9 mouse cellular contexts compared by ENCODE assay signal in the genomic region with DNA sequence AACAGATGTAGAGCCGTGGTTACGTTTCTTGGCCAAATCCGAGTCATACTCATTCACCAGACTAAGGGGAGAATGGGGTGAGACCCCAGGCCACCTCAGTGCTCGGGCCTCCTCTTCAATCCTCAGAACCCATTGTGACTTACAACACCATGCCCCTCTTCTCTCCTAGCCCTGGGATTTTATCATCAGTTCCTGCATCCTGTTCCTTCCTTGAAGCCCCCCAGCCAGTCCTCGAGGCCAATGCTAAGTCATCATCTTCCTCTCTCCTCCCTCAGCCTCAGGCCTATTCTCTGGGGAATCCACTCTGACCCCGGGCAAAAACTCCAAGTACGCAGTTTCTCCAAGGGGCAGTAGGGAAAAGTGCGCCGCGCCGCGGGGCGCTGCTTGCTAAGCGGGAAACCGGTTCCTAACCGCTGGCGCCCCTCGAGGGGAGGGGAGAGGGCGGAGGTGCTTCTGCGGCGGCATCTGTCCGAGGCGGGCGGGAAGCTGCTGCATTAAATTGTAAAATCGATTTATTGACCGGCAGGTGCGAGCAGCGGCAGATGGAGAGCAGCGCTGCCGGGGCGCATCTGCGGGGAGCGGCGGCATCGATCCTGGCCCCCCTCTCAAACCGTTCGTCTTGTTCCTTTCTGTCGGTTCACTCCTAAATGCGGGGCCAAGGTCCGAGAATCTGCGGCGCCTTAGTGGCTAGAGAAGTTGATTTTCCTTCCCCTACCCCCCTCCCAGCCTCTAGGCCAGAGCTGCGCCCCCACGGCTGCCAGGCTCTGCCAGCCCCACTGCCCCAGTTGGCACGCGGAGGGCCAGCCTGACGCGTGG. TPM values are rescaled to one million over a fixed set of nuclear protein-coding genes. Genes with fewer than 3 reads are reported as not detected.
DNase-seq lines count a peak whose midpoint lies in the region; ATAC-seq and TF ChIP-seq lines count a peak whose summit lies in the region.
"Had no signal": no experiment of that assay in that cellular context is flagged by ENCODE, and none has a peak within 500 bp of the region (broad histone marks: within the 10 kb centered on the region; RNA-seq: fewer than 3 reads in every experiment).

No protein-coding gene starts in this region.

- no peak overlapping the region for H3K27ac ChIP-seq in ES-Bruce4 (ENCODE audit: insufficient read depth, low read length)
- H3K27ac ChIP-seq in heart, embryonic 16.5 days (ENCODE audit: low read length) = 0 out of 2 replicates have a peak overlapping the region, but pooled peaks have one; percentile 15
- no peak overlapping the region for H3K27ac ChIP-seq in liver, embryonic 16.5 days (ENCODE audit: low read length)

- no peak for TF ChIP-seq CTCF in ES-Bruce4 (IDR thresholded peaks at IDR 0.05; ENCODE audit: low read depth, low read length)
- no peak for TF ChIP-seq CTCF in G1E (IDR thresholded peaks at IDR 0.05; ENCODE audit: low read depth, low read length)

- DNase-seq in G1E (ENCODE audit: low spot score) = no peak
- no peak for DNase-seq in gastrocnemius, postnatal 25 days
- no peak for DNase-seq in gastrocnemius, adult 8-10 months (ENCODE audit: low spot score in 2 of 2)

- ATAC-seq in G1E (ENCODE audit: extremely low read depth, insufficient number of reproducible peaks, low FRiP score, poor library complexity, severe bottlenecking) = no peak
- no peak for ATAC-seq in heart, embryonic 16.5 days (replicated peaks; ENCODE audit: extremely low read depth, insufficient read depth, low FRiP score)
- ATAC-seq in liver, embryonic 16.5 days (ENCODE audit: low read depth) = no peak
- ATAC-seq in cerebellum, adult (ENCODE audit: insufficient number of reproducible peaks, low FRiP score, low TSS enrichment) = no peak

- peak overlapping the region; percentile 29; the same call in 1 of the 2 replicates for H3K9ac ChIP-seq in ES-Bruce4 (ENCODE audit: low read depth, poor library complexity, severe bottlenecking)
- peak overlapping the region; percentile 57 for H3K9ac ChIP-seq in heart, embryonic 16.5 days (ENCODE audit: low read length)
- H3K9ac ChIP-seq in liver, embryonic 16.5 days (ENCODE audit: low read depth, low read length) = peak overlapping the region; percentile 42

- peak overlapping the region; percentile 74 for H3K4me2 ChIP-seq in heart, embryonic 16.5 days (ENCODE audit: low read depth, low read length)
- H3K4me2 ChIP-seq in liver, embryonic 16.5 days (ENCODE audit: low read depth, low read length) = peak overlapping the region; percentile 63

- peaks cover 1% of the 10 kb centered on the region for H3K4me1 ChIP-seq in ES-Bruce4 (ENCODE audit: control insufficient read depth, insufficient read depth, low read length)
- peaks cover 77% of the 10 kb centered on the region for H3K4me1 ChIP-seq in G1E (ENCODE audit: insufficient read depth, low read depth, low read length)
- H3K4me1 ChIP-seq in heart, embryonic 16.5 days (ENCODE audit: control insufficient read depth, insufficient read depth, low read length) = peaks cover 34% of the 10 kb centered on the region
- H3K4me1 ChIP-seq in liver, embryonic 16.5 days (ENCODE audit: control insufficient read depth, low read depth, low read length) = peaks cover 52% of the 10 kb centered on the region

- 7% methylated on average over 48 of the region's 48 CpGs for WGBS in heart, embryonic 16.5 days
- WGBS in liver, embryonic 16.5 days (ENCODE audit: insufficient replicate concordance) = 4% methylated on average over 47 of the region's 48 CpGs

- TF ChIP-seq EP300 in ES-Bruce4 (IDR thresholded peaks at IDR 0.05; ENCODE audit: insufficient read depth, low read depth, low read length) = no peak

- no peak for TF ChIP-seq POLR2A in ES-Bruce4 (IDR thresholded peaks at IDR 0.05; ENCODE audit: insufficient read depth, low read length)

- H3K9me3 ChIP-seq in ES-Bruce4 (replicated peaks; ENCODE audit: control insufficient read depth, insufficient read depth, low read length, poor library complexity, severe bottlenecking) (no peaks in the 10 kb centered on the region), G1E (replicated peaks) (peaks cover 3% of the 10 kb centered on the region)
- H3K9me3 ChIP-seq in heart, embryonic 16.5 days (replicated peaks; ENCODE audit: control insufficient read depth, low read length) = no peaks in the 10 kb centered on the region
- no peaks in the 10 kb centered on the region for H3K9me3 ChIP-seq in liver, embryonic 16.5 days (replicated peaks; ENCODE audit: control insufficient read depth, low read length)

- H3K27me3 ChIP-seq in ES-Bruce4 (ENCODE audit: control insufficient read depth, insufficient read depth, low read length, poor library complexity, severe bottlenecking) (peaks cover 14% of the 10 kb centered on the region), G1E (ENCODE audit: insufficient read depth, low read length) (peaks cover 49% of the 10 kb centered on the region)
- H3K27me3 ChIP-seq in heart, embryonic 16.5 days (ENCODE audit: control insufficient read depth, insufficient read depth, low read length) = peaks cover 56% of the 10 kb centered on the region
- peaks cover 65% of the 10 kb centered on the region for H3K27me3 ChIP-seq in liver, embryonic 16.5 days (ENCODE audit: control insufficient read depth, insufficient read depth, low read depth, low read length)

- H3K4me3 ChIP-seq in ES-Bruce4 (ENCODE audit: low read depth, low read length) (peak overlapping the region; percentile 43), G1E (ENCODE audit: low read depth, low read length) (peak overlapping the region; percentile 70; the same call in 1 of the 2 replicates)
- peak overlapping the region; percentile 51 for H3K4me3 ChIP-seq in heart, embryonic 16.5 days (ENCODE audit: low read length)
- peak overlapping the region; percentile 44 for H3K4me3 ChIP-seq in liver, embryonic 16.5 days (ENCODE audit: low read depth, low read length)

- H3K36me3 ChIP-seq in ES-Bruce4 (ENCODE audit: control insufficient read depth, insufficient read depth, low read length, poor library complexity, severe bottlenecking) = no peaks in the 10 kb centered on the region
- H3K36me3 ChIP-seq in G1E (replicated peaks) = no peaks in the 10 kb centered on the region
- no peaks in the 10 kb centered on the region for H3K36me3 ChIP-seq in heart, embryonic 16.5 days (ENCODE audit: control insufficient read depth, insufficient read depth)
- no peaks in the 10 kb centered on the region for H3K36me3 ChIP-seq in liver, embryonic 16.5 days (ENCODE audit: control insufficient read depth, insufficient read depth)

RNA-seq across cellular contexts. Expression of a gene that starts 3.6 kb away (rescaled TPM):
- polyA plus RNA-seq in ES-Bruce4 (2011; ENCODE audit: insufficient read depth, insufficient read length, low read depth, missing spikeins) (0.18 TPM in 1 of 2 replicates, not detected in the other), G1E (2012) (0.09 TPM in 2 replicates)
- total RNA-seq in G1E (2014; fragmentation: Nextera tagmentation) (0.23 TPM in 1 of 2 replicates, not detected in the other), G1E (2017) (0.33 TPM in 1 of 2 replicates, not detected in the other)
- polyA plus RNA-seq in heart, embryonic 16.5 days (2015; fragmentation: Nextera tagmentation; extraction: Ambion mirVana) = 14.1 TPM in 2 replicates
- polyA plus RNA-seq in liver, embryonic 16.5 days (2015; fragmentation: Nextera tagmentation; extraction: Ambion mirVana) = 2.0 and 2.1 TPM in 2 replicates
- total RNA-seq in gastrocnemius, postnatal 25 days (2021) = 1 to 10 TPM; 3.2 to 4.5 TPM
- 1 to 10 TPM; 3.3 to 5.8 (median 3.9) TPM for total RNA-seq in gastrocnemius, adult 8-10 months (2022)
- total RNA-seq: common myeloid progenitor, adult 5-6 weeks; neutrophil, adult 5-6 weeks had no signal

RNA-seq across cellular contexts. Expression of a gene that starts 29.1 kb away (rescaled TPM):
- polyA plus RNA-seq in ES-Bruce4 (2011; ENCODE audit: insufficient read depth, insufficient read length, low read depth, missing spikeins) (3.6 and 3.8 TPM in 2 replicates), G1E (2012) (not detected in 2 replicates)
- total RNA-seq in G1E (2014; fragmentation: Nextera tagmentation) (not detected in 2 replicates), G1E (2017) (not detected in 2 replicates)
- 0.42 and 0.50 TPM in 2 replicates for polyA plus RNA-seq in heart, embryonic 16.5 days (2015; fragmentation: Nextera tagmentation; extraction: Ambion mirVana)
- polyA plus RNA-seq in liver, embryonic 16.5 days (2015; fragmentation: Nextera tagmentation; extraction: Ambion mirVana) = 6.2 and 8.5 TPM in 2 replicates
- total RNA-seq in gastrocnemius, postnatal 25 days (2021) = 10 to 100 TPM; 14.2 to 69.5 TPM
- total RNA-seq in gastrocnemius, adult 8-10 months (2022) = 100 to 1,000 TPM in 1 of 4 experiments, 10 to 100 TPM in 3; 59.1 to 158 (median 73.1) TPM
- total RNA-seq: common myeloid progenitor, adult 5-6 weeks had no signal

RNA-seq across cellular contexts. Expression of a gene that starts 33.4 kb away (rescaled TPM):
- 11.7 and 12.8 TPM in 2 replicates for polyA plus RNA-seq in ES-Bruce4 (2011; ENCODE audit: insufficient read depth, insufficient read length, low read depth, missing spikeins)
- total RNA-seq in G1E (2014; fragmentation: Nextera tagmentation) = 9.0 and 9.6 TPM in 2 replicates
- total RNA-seq in G1E (2017) = 19.8 and 21.2 TPM in 2 replicates
- polyA plus RNA-seq in G1E (2012) = 27.3 and 33.3 TPM in 2 replicates
- polyA plus RNA-seq in heart, embryonic 16.5 days (2015; fragmentation: Nextera tagmentation; extraction: Ambion mirVana) = 13.3 and 13.6 TPM in 2 replicates
- 5.5 and 6.3 TPM in 2 replicates for polyA plus RNA-seq in liver, embryonic 16.5 days (2015; fragmentation: Nextera tagmentation; extraction: Ambion mirVana)
- total RNA-seq in gastrocnemius, postnatal 25 days (2021) = 1 to 10 TPM; 7.8 to 8.1 TPM
- 10 to 100 TPM; 10.8 to 12.5 (median 11.5) TPM for total RNA-seq in gastrocnemius, adult 8-10 months (2022)

RNA-seq across cellular contexts. Expression of a gene that starts 50.9 kb away (rescaled TPM):
- polyA plus RNA-seq in ES-Bruce4 (2011; ENCODE audit: insufficient read depth, insufficient read length, low read depth, missing spikeins) (0.36 and 0.78 TPM in 2 replicates), G1E (2012) (not detected in 2 replicates)
- total RNA-seq in G1E (2014; fragmentation: Nextera tagmentation) (not detected in 2 replicates), G1E (2017) (0.11 TPM in 1 of 2 replicates, not detected in the other)
- polyA plus RNA-seq in heart, embryonic 16.5 days (2015; fragmentation: Nextera tagmentation; extraction: Ambion mirVana) = 1.0 and 1.3 TPM in 2 replicates
- 0.20 TPM in 1 of 2 replicates, not detected in the other for polyA plus RNA-seq in liver, embryonic 16.5 days (2015; fragmentation: Nextera tagmentation; extraction: Ambion mirVana)
- not detected for total RNA-seq in gastrocnemius, postnatal 25 days (2021)
- not detected for total RNA-seq in gastrocnemius, adult 8-10 months (2022)
